Mouse (Mus musculus): Measurements from ENCODE around the gene Smarcb1.

- TF ChIP-seq POLR2A (IDR thresholded peaks at IDR 0.05; ENCODE audit: extremely low read depth, insufficient read depth, low read length) (no peak), CTCF (IDR thresholded peaks at IDR 0.05; ENCODE audit: extremely low read depth, insufficient read depth, low read length) (no peak)
These were observed 41.1 kb downstream of the Smarcb1 start for GRCm38 (mm10) chr10:75880351-75880750.

Measured in cortical plate, adult 2 months (tissue).